Mouse (Mus musculus): ENCODE data around the gene Mex3d.
"Not testable (repeated sequence)": the region's sequence is repeated elsewhere in the genome, so short reads cannot be mapped to it uniquely, and the experiment has no call there.

The Mex3d gene

DNA sequence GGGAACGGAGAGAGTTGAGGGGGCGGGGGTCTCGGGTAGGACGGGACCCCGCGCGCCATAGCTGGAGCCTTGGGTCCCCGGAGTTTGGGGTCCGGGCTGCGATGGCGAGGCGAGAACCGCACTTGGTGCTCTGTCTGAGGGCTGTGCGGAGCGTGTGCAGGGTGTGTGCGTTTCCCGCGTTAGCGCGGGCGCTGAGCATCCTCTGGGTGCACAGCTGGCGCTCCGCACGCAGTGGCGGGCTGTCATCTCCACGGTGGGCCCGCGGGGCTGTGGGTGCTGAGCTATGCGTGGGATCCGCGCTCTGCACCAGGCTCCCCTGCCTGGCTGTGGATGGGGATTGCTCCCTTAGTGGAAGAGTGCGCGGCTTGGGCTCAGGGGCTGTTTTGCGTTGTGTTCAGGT lies 30.7 kb downstream of the Mex3d start:
- no peak for DNase-seq (ENCODE audit: low spot score in 2 of 2)

DNA sequence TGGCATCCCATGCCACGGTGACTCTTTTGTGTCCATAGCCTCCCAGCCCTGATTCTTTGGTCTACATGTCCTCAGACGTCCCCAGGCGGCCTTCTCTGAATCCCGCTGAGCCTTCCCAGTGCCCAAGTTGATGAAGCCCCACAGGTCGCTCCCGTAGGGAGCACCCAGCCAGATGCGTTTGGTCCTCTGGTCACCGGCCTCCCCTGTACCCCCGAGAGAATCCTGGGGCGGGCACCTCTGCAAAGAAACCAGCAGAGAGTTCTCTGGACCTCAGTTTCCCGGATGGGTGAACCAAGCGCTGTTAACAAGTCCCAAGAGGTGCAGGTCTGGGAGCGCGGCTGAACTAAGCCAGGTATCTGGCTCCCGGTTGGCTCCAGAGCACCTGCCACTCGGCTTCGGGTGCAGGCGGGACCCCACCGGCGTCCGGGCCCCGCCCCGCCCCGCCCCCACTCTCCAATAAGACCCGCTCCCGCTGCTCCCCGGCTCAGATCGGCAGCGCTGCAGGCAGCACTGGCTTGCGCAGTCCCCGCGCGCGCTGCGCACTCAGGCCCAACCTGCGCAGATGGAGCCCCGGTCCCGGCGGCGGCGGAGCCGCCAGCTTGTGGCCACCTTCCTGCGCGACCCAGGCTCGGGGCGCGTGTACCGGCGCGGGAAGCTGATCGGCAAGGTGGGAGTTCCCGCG lies 31.3 kb downstream of the Mex3d start, which contains the start of gene Plk5:
Gene Plk5, plus strand, starts transcription at position 459 of the 682 bp plus-strand sequence.
- DNase-seq (ENCODE audit: low spot score in 2 of 2), result no peak

DNA sequence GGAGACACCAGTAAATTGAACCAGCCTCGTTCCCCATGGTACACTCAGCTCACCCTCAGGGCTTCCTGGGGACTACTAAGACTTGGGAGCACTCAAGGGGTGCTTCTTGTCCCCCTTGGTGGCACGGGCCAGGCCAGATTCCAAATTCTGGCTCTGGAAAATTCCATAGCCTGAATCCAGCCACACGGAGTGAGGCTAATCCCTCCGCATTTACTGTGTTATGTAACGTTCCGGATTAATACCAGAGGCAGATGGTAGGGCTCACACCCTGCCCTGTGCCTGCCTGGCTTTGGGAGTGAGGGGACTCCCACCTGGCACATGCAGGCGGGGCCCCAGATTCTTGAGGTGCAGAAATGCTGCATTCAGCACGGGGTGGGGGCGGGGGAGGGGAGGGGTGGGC lies 32.0 kb downstream of the Mex3d start:
- DNase-seq (ENCODE audit: low spot score in 2 of 2), result no peak

DNA sequence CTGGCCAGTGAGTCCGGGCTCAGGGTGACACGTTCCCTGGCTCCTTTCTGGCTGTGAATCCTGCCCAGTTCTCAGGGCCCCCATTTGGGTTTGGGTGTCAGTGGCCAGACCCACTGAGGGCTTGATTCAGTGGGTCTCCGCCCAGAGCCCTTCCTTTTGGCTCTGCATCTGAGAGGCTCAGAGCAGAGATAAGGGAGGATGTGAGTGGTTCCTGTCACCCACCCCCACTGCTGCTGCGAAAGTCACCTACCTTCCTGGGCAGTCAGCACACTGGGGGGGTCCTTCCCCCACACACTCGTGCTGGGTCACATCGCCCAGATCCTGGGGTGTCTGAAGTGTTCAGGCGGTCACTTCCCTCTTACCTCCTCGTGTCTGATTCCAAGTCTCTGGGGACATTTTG lies 34.7 kb downstream of the Mex3d start:
- no peak for DNase-seq (ENCODE audit: low spot score in 2 of 2)

DNA sequence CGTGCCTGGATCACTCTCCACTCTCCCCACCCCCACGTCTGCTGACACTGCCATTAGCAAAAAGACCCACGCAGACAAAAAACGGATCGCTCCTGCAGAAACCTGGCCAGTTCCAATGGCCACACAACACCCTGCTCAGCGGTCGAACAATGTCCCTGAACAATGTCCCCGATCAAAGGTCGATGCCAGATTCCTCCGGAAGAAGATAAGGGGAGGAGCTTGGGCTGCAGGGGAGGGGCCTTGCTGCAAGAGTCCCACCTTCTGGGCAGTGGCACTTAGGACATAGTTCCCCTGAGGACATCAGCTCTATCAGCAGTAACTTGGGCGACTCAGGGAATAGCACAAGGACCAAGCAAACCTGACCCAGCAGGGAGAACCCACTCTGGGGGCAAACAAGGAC lies 35.6 kb downstream of the Mex3d start:
- DNase-seq (ENCODE audit: low spot score in 2 of 2), result no peak

DNA sequence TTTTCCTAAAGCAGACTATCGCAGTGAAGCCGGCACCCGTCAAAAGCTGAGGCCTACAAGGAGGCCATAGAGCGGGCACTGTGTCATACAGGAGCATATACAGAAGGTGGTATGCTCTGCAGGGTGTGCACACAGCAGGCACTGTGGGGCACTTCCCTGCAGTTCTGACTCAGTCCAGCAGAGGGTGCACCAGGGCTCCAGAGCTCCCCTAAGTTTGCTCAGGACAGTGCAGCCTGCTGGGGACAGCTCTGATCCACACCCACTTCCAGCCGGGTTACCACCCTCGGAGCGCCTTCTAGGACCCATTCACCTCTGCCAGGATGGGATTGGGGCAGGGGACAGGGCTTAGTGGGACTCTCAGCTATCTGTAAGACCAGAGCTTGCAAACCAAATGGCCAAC lies 37.2 kb downstream of the Mex3d start:
- DNase-seq (ENCODE audit: low spot score in 2 of 2), result peak; percentile 70 to 73

DNA sequence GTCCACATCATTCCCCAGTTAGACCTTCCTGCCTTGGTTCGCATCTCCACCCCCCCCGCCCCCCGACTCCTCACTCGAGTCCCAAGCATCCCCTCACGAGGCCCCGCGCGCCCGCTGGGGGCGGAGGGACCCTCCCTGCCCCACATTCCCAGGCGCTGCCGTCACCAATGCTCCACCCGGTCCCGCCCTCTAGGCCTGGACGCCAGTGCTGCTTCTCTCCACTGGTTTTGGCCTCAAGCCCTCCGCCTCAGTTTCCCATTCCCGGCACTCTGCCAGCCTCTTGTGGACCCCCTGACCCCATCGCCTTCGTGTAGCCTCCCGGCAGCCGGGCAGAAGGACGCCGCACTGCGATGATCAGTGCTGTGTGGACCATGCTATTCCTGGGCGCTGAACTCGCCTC lies 38.5 kb downstream of the Mex3d start:
- no peak for DNase-seq (ENCODE audit: low spot score in 2 of 2)

DNA sequence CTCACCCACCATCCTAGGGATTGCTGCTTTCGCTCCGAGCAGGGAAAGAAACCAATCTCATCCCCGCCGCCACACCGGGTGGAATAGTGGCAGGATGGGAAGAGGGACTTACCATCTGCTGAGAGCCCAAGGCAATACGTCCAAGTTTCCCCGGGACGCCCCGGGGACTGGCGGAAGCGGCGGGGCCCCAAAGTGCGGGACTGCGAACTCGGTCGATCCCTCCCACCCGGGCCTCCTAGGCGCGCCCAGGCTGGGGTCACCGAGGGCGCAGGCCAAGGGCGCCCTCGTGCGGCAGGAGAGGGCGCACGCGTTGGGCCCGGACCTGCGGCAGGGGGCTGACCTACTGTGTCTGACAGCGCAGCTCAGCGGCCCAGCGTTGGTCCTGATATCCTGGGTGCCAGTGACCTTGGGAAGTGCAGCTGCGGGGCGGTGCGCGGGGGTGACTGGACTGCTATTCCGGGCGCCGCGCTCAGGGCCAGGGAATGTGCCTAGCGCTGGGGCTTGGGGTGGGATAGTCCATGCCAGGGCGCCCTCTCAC lies 39.1 kb downstream of the Mex3d start, which contains the start of gene Adamtsl5:
Gene Adamtsl5, minus strand, starts transcription at position 169 of the 538 bp plus-strand sequence.
- peak; percentile 57 to 65 for DNase-seq (ENCODE audit: low spot score in 2 of 2)

DNA sequence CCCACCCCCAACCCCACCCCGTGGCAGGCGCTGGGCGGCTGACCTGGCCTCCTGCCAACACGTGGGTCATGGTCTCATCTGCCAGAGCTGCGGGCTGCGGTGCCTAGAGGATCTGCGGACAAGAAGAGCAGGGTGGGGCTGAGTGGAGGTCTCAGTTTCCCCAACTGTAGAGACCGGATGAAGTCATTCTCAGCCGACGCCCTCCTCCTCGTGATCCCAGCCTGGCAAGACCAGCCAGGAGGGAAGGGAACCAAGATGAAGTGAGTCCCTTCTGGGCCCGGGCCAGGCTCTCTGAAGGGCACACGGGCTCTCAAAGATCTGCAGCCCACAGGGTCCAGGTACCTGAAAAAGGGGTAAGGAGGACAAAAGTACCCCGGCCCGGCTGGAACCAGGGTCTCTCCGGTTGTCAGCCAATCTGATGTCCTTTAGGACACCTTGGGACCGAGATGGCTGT lies 39.9 kb downstream of the Mex3d start:
- no peak for DNase-seq (ENCODE audit: low spot score in 2 of 2)

DNA sequence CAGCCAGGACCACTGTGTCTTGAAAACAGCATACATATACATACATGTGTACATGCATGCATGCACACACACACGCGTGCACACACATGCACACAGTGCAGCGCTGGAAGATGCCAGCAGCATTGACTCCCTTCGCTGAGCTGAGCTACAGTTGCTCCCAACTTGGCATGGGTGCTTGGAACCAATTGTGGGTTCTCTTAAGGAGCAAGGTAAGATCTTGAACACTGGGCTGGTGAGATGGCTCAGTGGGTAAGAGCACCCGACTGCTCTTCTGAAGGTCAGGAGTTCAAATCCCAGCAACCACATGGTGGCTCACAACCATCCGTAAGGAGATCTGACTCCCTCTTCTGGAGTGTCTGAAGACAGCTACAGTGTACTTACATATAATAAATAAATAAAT lies 41.5 kb downstream of the Mex3d start:
- DNase-seq (ENCODE audit: low spot score in 2 of 2), result not testable (repeated sequence)

DNA sequence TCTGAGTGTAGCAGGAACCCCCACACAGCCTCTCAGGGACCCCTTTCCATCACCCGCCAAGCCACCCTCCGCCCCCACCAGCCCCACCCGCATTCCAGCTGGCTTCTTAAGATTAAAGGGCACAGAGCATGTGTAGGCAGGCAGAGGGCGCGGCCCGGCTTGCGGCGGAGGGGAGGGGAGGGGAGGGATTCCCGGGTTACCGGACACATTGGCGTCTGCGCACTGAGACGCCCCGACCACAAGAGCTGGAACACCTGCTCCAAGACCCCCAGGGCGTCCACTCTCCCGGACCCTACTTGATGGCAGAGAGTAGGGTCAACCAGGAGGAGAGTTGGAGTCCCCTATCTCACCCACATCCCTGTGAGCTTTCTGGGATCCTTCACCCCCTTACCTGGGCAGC lies 42.3 kb downstream of the Mex3d start:
- DNase-seq (ENCODE audit: low spot score in 2 of 2), result peak; percentile 40 to 54

DNA sequence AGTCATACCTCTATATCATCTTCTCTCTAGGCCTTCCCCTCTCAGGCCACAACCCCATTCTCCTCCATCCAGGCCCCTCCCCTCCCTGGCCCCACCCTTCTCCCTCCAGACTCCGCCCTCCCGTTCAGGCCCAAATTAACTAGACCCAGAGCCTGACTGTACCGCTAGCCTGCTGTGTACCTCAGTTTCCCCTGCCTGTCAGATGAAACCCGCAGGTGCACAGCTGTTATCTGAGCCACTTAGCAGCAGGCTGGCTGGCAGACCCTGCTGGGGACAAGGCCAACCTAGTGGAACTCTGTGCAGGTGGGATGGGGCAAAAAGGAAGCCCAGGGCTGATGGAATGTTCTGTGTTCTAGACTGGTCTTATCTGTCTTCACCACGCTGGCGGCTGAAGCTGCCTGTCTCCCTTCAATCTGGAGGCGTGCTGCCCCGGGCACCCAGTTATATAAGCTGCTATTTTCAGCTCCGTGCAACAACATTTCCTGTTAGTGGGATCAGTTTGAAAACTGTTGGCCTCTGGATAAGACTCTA lies 43.3 kb downstream of the Mex3d start:
- DNase-seq (ENCODE audit: low spot score in 2 of 2), result peak; percentile 38 to 62

DNA sequence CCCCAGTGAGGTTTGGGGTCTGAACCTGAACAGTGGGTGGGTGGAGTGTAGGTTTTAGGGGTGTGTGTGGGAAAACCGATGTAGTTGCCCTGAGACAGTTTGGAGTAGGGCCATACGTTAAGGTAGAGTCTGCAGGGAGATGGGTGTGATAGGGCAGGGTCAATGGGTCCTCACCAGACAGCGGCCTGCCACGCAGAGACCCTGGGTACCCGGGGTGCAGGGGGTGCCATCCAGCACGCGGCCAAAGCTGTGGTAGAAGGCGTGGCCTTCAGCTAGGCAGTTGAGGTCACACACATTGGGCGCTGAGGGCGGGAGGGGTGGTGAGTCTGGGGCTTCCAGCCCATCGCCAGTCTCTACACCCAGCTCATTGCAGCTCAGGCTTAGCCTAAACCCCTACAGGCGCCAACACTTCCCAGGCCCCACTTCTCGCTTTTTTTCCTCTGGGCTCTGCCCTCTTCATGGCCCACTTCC lies 44.0 kb downstream of the Mex3d start:
- DNase-seq (ENCODE audit: low spot score in 2 of 2), result no peak

DNA sequence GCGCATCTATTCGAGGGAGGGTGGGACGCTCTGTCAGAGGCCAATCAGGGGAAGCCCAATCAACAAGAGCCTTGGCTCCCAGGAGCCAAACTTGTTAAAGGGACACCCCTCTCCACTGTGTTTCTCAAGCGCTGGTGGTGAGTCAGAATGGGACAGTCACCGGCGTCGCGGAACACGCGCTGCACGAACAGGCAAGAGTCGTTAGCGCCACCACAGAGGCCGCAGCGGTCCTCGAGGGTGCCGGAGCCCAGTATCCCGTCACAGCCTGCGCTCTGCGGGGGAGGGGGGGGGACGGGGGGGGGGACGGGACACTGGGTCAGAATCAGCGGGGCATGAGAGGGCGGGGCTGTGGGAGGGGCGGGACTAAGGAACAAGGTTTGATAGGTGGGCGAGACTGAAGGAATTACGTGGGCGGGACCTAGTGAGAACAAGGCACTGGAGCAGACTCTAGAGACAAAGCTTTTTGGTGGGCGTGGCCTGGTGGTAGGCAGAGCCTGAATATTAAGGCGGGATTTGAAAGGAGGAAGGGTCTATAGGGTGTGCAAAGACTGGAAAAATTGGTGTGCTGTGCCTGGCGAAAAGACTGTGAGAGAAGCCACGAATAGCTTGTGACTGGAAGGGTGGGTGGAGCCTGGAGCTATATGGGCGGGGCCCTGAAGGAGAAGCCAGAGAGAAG lies 44.6 kb downstream of the Mex3d start:
- DNase-seq (ENCODE audit: low spot score in 2 of 2), result peak; percentile 52 to 62

DNA sequence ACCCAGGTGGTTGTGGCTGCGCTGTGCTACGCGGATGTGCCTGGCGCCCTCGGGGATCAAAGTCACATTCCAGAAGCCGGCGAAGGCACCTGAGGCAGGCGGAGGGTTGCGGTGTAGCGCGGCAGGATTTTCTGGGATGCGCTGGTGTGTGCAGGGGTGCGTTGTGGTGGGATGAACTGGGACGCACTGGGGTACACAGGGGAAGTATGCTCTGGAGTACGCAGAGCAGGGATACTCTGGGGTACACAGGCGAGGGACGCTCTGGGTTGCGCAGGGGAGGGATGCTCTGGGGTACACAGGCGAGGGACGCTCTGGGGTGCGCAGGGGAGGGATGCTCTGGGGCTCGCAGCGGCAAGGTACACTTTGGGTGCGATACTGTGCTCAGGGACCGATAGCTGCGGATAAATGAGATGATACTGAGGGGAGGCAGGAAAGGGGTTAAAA lies 45.1 kb downstream of the Mex3d start:
- DNase-seq (ENCODE audit: low spot score in 2 of 2), result no peak

DNA sequence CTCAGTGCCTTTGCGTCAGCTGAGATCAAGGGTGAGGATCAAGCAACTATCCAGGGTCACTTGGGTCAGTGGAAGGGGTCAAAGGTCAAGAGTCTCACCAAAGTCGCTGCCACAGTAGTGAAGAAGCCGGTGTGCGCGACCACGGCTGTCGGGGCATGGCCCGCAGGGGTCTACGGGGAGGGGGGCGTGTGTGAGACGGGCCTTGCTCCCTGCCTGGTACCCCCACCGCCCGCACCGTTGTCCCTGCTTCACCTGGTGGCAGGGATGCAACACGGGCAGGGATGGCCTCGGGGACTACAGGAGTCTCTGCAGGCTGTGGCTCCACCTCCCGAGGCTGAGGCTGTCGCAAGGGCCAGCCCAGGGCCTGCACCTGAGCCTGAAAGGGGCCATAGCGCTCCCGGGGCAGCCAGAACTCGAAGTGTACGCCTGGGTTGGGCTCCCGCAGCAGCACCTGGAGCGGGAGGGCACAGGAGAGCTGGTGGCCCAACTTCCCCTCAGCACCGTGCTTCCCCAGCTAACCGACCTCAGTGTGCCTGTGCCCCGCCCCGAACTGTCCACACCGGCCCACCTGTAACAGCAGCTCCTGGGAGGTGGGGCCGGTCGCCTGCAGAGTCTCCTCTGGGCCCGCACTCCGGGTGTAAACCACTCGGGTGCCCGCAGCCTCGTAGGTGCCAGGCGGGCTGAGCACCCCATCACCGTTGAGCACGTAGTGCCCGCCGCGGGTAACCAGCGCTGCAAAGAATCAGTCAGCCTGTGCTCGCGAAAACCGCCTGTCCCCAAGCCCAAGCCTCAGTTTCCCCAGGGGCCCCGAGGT lies 45.8 kb downstream of the Mex3d start:
- DNase-seq (ENCODE audit: low spot score in 2 of 2), result no peak

DNA sequence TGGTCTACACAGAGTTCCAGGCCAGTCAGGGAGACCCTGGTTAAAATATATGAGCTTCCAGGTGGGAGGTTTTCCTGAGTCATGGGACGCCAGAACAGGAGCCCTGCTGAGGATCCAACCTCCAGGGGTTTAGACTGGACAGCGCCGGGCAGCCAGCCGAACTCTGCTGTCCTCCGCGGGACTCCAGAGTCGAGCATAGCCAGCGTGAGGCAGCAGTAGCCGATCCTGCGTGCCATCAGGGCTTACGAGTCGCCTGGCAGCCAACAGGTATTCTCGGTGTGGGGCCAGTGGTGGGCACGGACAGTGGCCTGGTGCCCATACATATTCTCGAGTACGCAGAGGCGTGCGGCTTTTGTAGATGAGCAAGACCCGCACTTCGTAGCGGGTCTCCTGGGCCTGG lies 46.4 kb downstream of the Mex3d start:
- DNase-seq (ENCODE audit: low spot score in 2 of 2), result no peak

DNA sequence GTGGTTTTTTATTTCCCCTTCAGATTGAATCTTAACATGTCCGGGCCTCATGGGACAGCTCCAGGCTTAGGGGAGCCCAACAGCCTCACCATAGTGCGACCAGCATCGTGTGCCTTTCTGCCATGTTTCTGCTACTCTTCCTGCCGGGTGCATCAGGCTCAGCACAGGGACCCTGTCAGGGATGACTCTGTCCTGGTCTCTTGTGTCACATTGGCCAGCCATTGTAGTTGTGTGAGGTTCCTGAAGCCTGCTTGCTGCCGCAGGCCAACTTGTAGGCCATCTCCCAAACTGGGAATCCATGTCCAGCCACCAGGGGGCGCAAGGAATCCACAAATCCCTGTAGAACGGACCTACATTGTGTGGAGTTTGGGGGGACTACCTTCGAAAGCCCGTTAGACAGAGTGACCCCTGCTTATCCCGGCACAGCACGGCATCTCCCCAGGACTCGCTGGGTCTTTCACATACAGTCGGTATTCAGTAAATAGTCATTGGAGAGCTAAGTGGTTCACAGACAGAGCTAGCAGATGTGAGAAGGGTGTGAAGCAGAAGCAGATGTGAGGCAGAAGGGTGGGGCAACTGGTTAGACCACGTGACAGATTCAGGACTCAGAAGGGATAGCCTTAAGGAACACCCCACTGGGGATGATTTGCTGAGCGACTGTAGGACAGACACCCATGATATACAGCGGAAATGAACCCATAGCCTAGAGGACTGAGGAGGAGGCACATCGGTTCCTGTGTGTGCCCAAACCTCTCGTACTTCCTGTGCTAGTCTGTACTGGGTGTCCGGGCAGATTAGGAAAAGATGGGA lies 47.3 kb downstream of the Mex3d start:
- peak; percentile 71 to 76 for DNase-seq (ENCODE audit: low spot score in 2 of 2)

DNA sequence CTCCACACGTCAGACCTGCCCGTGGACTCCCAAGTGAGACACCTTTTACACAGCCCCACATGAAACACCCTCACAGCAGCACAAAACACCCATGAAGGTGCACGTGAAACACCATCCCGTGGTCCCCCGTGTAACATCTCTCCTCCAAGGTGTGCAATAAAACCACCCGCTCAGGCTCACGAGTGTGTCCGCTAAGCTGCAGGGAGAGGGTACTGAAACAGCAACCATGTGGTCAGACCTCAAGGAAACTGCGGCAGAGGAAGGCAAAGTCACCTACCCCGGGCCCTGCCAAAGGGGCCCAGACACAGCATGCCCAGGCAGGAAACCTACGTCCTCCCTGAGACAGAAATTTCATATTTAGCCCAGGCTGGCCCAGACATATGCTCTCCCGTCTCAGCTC lies 51.2 kb downstream of the Mex3d start:
- DNase-seq (ENCODE audit: low spot score in 2 of 2), result no peak

DNA sequence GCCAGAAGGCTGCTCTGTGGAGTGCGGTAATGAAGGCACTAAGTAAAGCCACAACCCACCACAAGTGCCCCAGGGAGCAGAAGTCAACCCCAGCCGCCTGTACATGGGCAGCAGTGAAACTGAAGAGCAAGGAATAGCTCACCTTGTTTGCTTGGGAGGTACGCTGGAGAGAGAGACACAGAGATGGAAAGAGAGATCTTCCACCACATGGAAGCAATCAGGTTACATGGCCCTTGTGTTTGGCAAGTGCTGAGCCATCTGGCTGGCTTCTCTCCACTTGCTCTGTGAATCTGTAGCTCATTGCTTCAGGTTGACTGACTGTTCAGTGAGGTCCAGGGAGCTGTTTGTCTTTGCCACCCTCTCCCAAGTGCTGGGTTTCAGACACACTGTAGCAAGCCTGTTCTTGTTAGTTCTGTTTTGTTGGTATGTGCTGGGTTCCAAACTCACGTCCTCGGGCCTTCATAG lies 54.9 kb downstream of the Mex3d start:
- DNase-seq (ENCODE audit: low spot score in 2 of 2), result no peak

All from spleen, postnatal 36 days (tissue).